Mouse (Mus musculus) megakaryocyte, embryonic 14.5 days (primary cell): ENCODE data around the gene Cecr2. TPM values are rescaled to one million over a fixed set of nuclear protein-coding genes. Genes with fewer than 3 reads are reported as not detected.
"Not testable (repeated sequence)": the region's sequence is repeated elsewhere in the genome, so short reads cannot be mapped to it uniquely, and the experiment has no call there.

ENCODE experiments used
- H3K27me3 ChIP-seq: replicated peaks from 2 replicates; pipeline ENCODE3; 2012; ENCODE audit warnings: inconsistent platforms
- H3K36me3 ChIP-seq: replicated peaks from 2 replicates; pipeline ENCODE3; 2012; ENCODE audit warnings: low read length, inconsistent platforms, mixed read lengths
- H3K4me1 ChIP-seq: 2 replicates; pipeline ENCODE4 v1.6.1; 2012; ENCODE audit warnings: inconsistent platforms
- H3K4me3 ChIP-seq: replicated peaks from 2 replicates; pipeline ENCODE3; 2012; ENCODE audit warnings: moderate library complexity, mild to moderate bottlenecking, inconsistent platforms
- H3K9me3 ChIP-seq: 2 replicates; pipeline ENCODE4 v1.6.1; 2012; ENCODE audit warnings: inconsistent platforms
- FLI1 ChIP-seq: IDR thresholded peaks from 2 replicates; pipeline ENCODE4 v1.6.1; 2012; ENCODE audit warnings: low read length, inconsistent platforms, mixed read lengths
- GATA1 ChIP-seq: IDR thresholded peaks from 3 replicates; pipeline ENCODE4 v1.6.1; 2012; ENCODE audit warnings: mixed read lengths, low read length, inconsistent platforms, borderline replicate concordance
- polyA plus RNA-seq: library from polyadenylated mRNA; stranded (reverse); fragments of >175 nt; gene quantifications from 2 replicates; pipeline ENCODE4 v1.2.3, GENCODE M21; 2012; ENCODE audit warnings: low replicate concordance; ENCODE audit not compliant: insufficient read depth

The Cecr2 gene
- polyA plus RNA-seq, 1 experiment, result not detected

GRCm38 (mm10) chr6:120641866-120642378, 24.2 kb upstream of the Cecr2 start:
- no peaks in the 10 kb centered on the region for H3K36me3 ChIP-seq
- no peak overlapping the region for H3K4me3 ChIP-seq
- peaks cover 13% of the 10 kb centered on the region for H3K27me3 ChIP-seq
- no peak for TF ChIP-seq FLI1
- TF ChIP-seq GATA1, result no peak
- no peaks in the 10 kb centered on the region for H3K4me1 ChIP-seq
- H3K9me3 ChIP-seq, result no peaks in the 10 kb centered on the region

GRCm38 (mm10) chr6:120643776-120644175, 22.4 kb upstream of the Cecr2 start:
- H3K9me3 ChIP-seq, result no peaks in the 10 kb centered on the region

GRCm38 (mm10) chr6:120644346-120645299, 21.5 kb upstream of the Cecr2 start:
- TF ChIP-seq GATA1, result no peak

More at GRCm38 (mm10) chr6:120643776-120644175, 22.4 kb upstream of the Cecr2 start:
- no peaks in the 10 kb centered on the region for H3K4me1 ChIP-seq
- no peak overlapping the region for H3K4me3 ChIP-seq
- H3K27me3 ChIP-seq, result peaks cover 19% of the 10 kb centered on the region
- TF ChIP-seq FLI1, result no peak
- no peak for TF ChIP-seq GATA1
- no peaks in the 10 kb centered on the region for H3K36me3 ChIP-seq

GRCm38 (mm10) chr6:120647246-120648028, 18.7 kb upstream of the Cecr2 start:
- not testable (repeated sequence) for H3K4me3 ChIP-seq, H3K4me1 ChIP-seq, H3K9me3 ChIP-seq, H3K36me3 ChIP-seq
- H3K27me3 ChIP-seq, result peaks cover 20% of the 10 kb centered on the region

More at GRCm38 (mm10) chr6:120644346-120645299, 21.5 kb upstream of the Cecr2 start:
- no peaks in the 10 kb centered on the region for H3K4me1 ChIP-seq
- H3K4me3 ChIP-seq, result no peak overlapping the region
- no peaks in the 10 kb centered on the region for H3K9me3 ChIP-seq
- H3K36me3 ChIP-seq, result no peaks in the 10 kb centered on the region
- H3K27me3 ChIP-seq, result peaks cover 19% of the 10 kb centered on the region

- no peaks in the 10 kb centered on the region for H3K9me3 ChIP-seq
- no peak for TF ChIP-seq FLI1
- no peak for TF ChIP-seq GATA1
Measured at GRCm38 (mm10) chr6:120648205-120648604, 18.0 kb upstream of the Cecr2 start.

GRCm38 (mm10) chr6:120652666-120653065, 13.5 kb upstream of the Cecr2 start:
- H3K36me3 ChIP-seq, result no peaks in the 10 kb centered on the region
- peaks cover 37% of the 10 kb centered on the region for H3K27me3 ChIP-seq
- TF ChIP-seq FLI1, result no peak
- TF ChIP-seq GATA1, result no peak
- no peak overlapping the region for H3K4me3 ChIP-seq
- H3K4me1 ChIP-seq, result no peaks in the 10 kb centered on the region
- peaks cover 7% of the 10 kb centered on the region for H3K9me3 ChIP-seq

More at GRCm38 (mm10) chr6:120648205-120648604, 18.0 kb upstream of the Cecr2 start:
- Histone ChIP-seq H3K27me3 (peaks cover 26% of the 10 kb centered on the region), H3K4me1 (no peaks in the 10 kb centered on the region), H3K36me3 (no peaks in the 10 kb centered on the region), H3K4me3 (no peak overlapping the region)

- Histone ChIP-seq H3K4me3 (no peak overlapping the region), H3K4me1 (no peaks in the 10 kb centered on the region), H3K9me3 (peaks cover 7% of the 10 kb centered on the region), H3K27me3 (peaks cover 44% of the 10 kb centered on the region), H3K36me3 (no peaks in the 10 kb centered on the region)
- TF ChIP-seq FLI1, result no peak
- TF ChIP-seq GATA1, result no peak
Measured at GRCm38 (mm10) chr6:120655702-120656101, 10.5 kb upstream of the Cecr2 start.

GRCm38 (mm10) chr6:120658848-120659247, 7.3 kb upstream of the Cecr2 start:
- H3K4me1 ChIP-seq, result no peaks in the 10 kb centered on the region
- H3K4me3 ChIP-seq, result no peak overlapping the region
- peaks cover 13% of the 10 kb centered on the region for H3K9me3 ChIP-seq
- TF ChIP-seq GATA1 (no peak), FLI1 (no peak)
- H3K36me3 ChIP-seq, result no peaks in the 10 kb centered on the region
- H3K27me3 ChIP-seq, result peaks cover 59% of the 10 kb centered on the region

- H3K27me3 ChIP-seq, result peaks cover 92% of the 10 kb centered on the region
Measured at GRCm38 (mm10) chr6:120665415-120665815, 754 bp upstream of the Cecr2 start.

More at GRCm38 (mm10) chr6:120665415-120665815, 754 bp upstream of the Cecr2 start:
- H3K36me3 ChIP-seq, result no peaks in the 10 kb centered on the region
- peak overlapping the region; percentile 90 for H3K4me3 ChIP-seq
- peaks cover 21% of the 10 kb centered on the region for H3K4me1 ChIP-seq
- TF ChIP-seq GATA1 (no peak), FLI1 (no peak)
- peaks cover 6% of the 10 kb centered on the region for H3K9me3 ChIP-seq
